Mouse (Mus musculus): ENCODE data around the gene Atp5d.

The Atp5d gene

GRCm38 (mm10) chr10:80138553-80139438 lies at the start of gene Atp5d:
TSS of gene Atp5d (plus strand) at chr10:80138632.
- no peak for DNase-seq (ENCODE audit: low read depth)

- DNase-seq (ENCODE audit: low read depth), result no peak
Observed at GRCm38 (mm10) chr10:80089146-80089545, 49.3 kb upstream of the Atp5d start.

GRCm38 (mm10) chr10:80091527-80091926 lies 46.9 kb upstream of the Atp5d start:
- no peak for DNase-seq (ENCODE audit: low read depth)

GRCm38 (mm10) chr10:80092690-80093089 lies 45.7 kb upstream of the Atp5d start:
- no peak for DNase-seq (ENCODE audit: low read depth)

- no peak for DNase-seq (ENCODE audit: low read depth)
Observed at GRCm38 (mm10) chr10:80094085-80094484, 44.3 kb upstream of the Atp5d start.

GRCm38 (mm10) chr10:80094684-80095083 lies 43.7 kb upstream of the Atp5d start:
- no peak for DNase-seq (ENCODE audit: low read depth)

- DNase-seq (ENCODE audit: low read depth), result no peak
Observed at GRCm38 (mm10) chr10:80095547-80095946, 42.9 kb upstream of the Atp5d start.

- DNase-seq (ENCODE audit: low read depth), result no peak
Observed at GRCm38 (mm10) chr10:80097275-80097674, 41.2 kb upstream of the Atp5d start.

GRCm38 (mm10) chr10:80098630-80099029 lies 39.8 kb upstream of the Atp5d start:
- DNase-seq (ENCODE audit: low read depth), result no peak

- no peak for DNase-seq (ENCODE audit: low read depth)
Observed at GRCm38 (mm10) chr10:80100982-80101381, 37.5 kb upstream of the Atp5d start.

GRCm38 (mm10) chr10:80102216-80102915 lies 36.1 kb upstream of the Atp5d start:
- peak; percentile 73 for DNase-seq (ENCODE audit: low read depth)

- DNase-seq (ENCODE audit: low read depth), result no peak
Observed at GRCm38 (mm10) chr10:80103032-80103431, 35.4 kb upstream of the Atp5d start.

GRCm38 (mm10) chr10:80104181-80104580 lies 34.3 kb upstream of the Atp5d start:
- no peak for DNase-seq (ENCODE audit: low read depth)

GRCm38 (mm10) chr10:80105460-80105859 lies 33.0 kb upstream of the Atp5d start, which contains the start of gene Sbno2:
TSS of gene Sbno2 (minus strand) at chr10:80105571.
- no peak for DNase-seq (ENCODE audit: low read depth)

- no peak for DNase-seq (ENCODE audit: low read depth)
Observed at GRCm38 (mm10) chr10:80105926-80106325, 32.5 kb upstream of the Atp5d start.

- DNase-seq (ENCODE audit: low read depth), result no peak
Observed at GRCm38 (mm10) chr10:80107678-80108077, 30.8 kb upstream of the Atp5d start.

- peak; percentile 92 for DNase-seq (ENCODE audit: low read depth)
Observed at GRCm38 (mm10) chr10:80114341-80115284, 23.8 kb upstream of the Atp5d start.

GRCm38 (mm10) chr10:80115290-80115943 lies 23.0 kb upstream of the Atp5d start, which contains the start of gene Stk11:
TSS of gene Stk11 (plus strand) at chr10:80115803.
- DNase-seq (ENCODE audit: low read depth), result peak; percentile 100

GRCm38 (mm10) chr10:80115944-80116335 lies 22.5 kb upstream of the Atp5d start:
- no peak for DNase-seq (ENCODE audit: low read depth)

- DNase-seq (ENCODE audit: low read depth), result no peak
Observed at GRCm38 (mm10) chr10:80116563-80116926, 21.9 kb upstream of the Atp5d start.

GRCm38 (mm10) chr10:80116927-80117691 lies 21.3 kb upstream of the Atp5d start:
- DNase-seq (ENCODE audit: low read depth), result no peak

Measured in c-Kit-positive CD71-negative TER-119-negative erythroid progenitor cells, embryonic 14.5 days (primary cell).